Mouse (Mus musculus) ES-Bruce4 (cell line): ENCODE results near the gene Tsga10ip. TPM values are rescaled to one million over a fixed set of nuclear protein-coding genes. Genes with fewer than 3 reads are reported as not detected.
A peak's percentile ranks its signal among the peaks of the same experiment; 100 is the strongest.

ENCODE experiments used
- H3K27ac ChIP-seq: 2 replicates; pipeline ENCODE4 v1.5.1; 2012; ENCODE audit warnings: low read length, inconsistent platforms; ENCODE audit not compliant: insufficient read depth
- H3K27me3 ChIP-seq: 2 replicates; pipeline ENCODE4 v1.6.1; 2012; ENCODE audit warnings: mild to moderate bottlenecking, low read length, inconsistent platforms; ENCODE audit not compliant: control insufficient read depth, poor library complexity, insufficient read depth, severe bottlenecking
- H3K36me3 ChIP-seq: 2 replicates; pipeline ENCODE4 v1.6.1; 2012; ENCODE audit warnings: inconsistent platforms, mild to moderate bottlenecking, low read length, moderate library complexity; ENCODE audit not compliant: control insufficient read depth, poor library complexity, insufficient read depth, severe bottlenecking
- H3K4me1 ChIP-seq: one replicate; pipeline ENCODE4 v1.8.1; 2011; ENCODE audit warnings: low read length; ENCODE audit not compliant: control insufficient read depth, insufficient read depth
- H3K4me3 ChIP-seq: 2 replicates; pipeline ENCODE4 v1.5.1; 2011; ENCODE audit warnings: low read depth, mild to moderate bottlenecking, low read length
- H3K9ac ChIP-seq: 2 replicates; pipeline ENCODE4 v1.6.1; 2012; ENCODE audit warnings: low read depth, mild to moderate bottlenecking, inconsistent platforms; ENCODE audit not compliant: poor library complexity, severe bottlenecking
- H3K9me3 ChIP-seq: replicated peaks from 2 replicates; pipeline ENCODE4 v1.6.1; 2012; ENCODE audit warnings: mild to moderate bottlenecking, low read length, inconsistent platforms; ENCODE audit not compliant: control insufficient read depth, poor library complexity, insufficient read depth, severe bottlenecking
- CTCF ChIP-seq: IDR thresholded peaks from one replicate; pipeline ENCODE4 v1.8.1; 2011; ENCODE audit warnings: low read depth, low read length
- EP300 ChIP-seq: IDR thresholded peaks from 2 replicates; pipeline ENCODE4 v1.6.1; 2011; ENCODE audit warnings: low read depth, low read length; ENCODE audit not compliant: insufficient read depth
- POLR2A ChIP-seq: IDR thresholded peaks from one replicate; pipeline ENCODE4 v1.8.1; 2011; ENCODE audit warnings: low read length; ENCODE audit not compliant: insufficient read depth
- polyA plus RNA-seq: library from polyadenylated mRNA; stranded (reverse); fragments of >200 nt; gene quantifications from 2 replicates; pipeline ENCODE4 v1.2.4, GENCODE M21; 2011; ENCODE audit warnings: low read depth; ENCODE audit not compliant: missing spikeins, insufficient read depth, insufficient read length

Tsga10ip gene
- polyA plus RNA-seq, 1 experiment = not detected

- Histone ChIP-seq H3K9me3 (no peaks in the 10 kb centered on the region), H3K4me3 (peak overlapping the region; percentile 99), H3K9ac (peak overlapping the region; percentile 78), H3K36me3 (peaks cover 3% of the 10 kb centered on the region), H3K4me1 (no peaks in the 10 kb centered on the region), H3K27me3 (no peaks in the 10 kb centered on the region), H3K27ac (peak overlapping the region; percentile 54; the same call in 1 of the 2 replicates)
- TF ChIP-seq CTCF (no peak), EP300 (no peak), POLR2A (no peak)
Observed at GRCm38 (mm10) chr19:5389647-5390046, 12.7 kb downstream of the Tsga10ip start.

DNA sequence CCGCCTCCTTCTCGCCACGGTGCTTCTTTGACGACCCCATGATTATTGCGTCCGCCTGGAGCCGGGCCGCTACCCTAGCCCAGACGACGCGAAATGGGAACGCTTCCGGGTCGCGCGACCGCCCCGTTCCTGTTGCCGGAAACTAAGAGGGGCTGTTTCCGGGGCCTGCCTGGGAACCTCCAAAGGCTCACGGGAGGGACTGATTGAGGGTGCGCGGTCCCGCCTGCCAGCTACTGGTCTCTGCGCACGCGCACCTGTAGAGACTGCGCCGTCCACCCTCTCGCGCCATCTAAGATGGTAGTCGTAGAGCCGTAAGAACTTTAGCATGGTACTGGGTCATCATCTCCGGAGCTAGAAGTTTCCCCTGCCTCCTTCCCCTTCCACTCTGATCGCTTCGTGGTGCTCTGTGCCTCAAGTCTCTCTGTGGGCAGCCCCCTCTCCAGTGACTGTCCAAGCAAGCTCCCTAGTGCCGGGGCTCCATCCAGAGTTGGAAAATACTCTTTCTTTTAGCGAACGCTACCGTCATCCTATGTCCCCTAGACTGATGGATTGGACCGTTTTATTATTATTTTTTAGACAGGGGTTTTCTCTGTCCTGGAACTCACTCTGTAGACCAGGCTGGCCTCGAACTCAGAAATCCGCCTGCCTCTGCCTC is 13.6 kb downstream of the Tsga10ip start, which contains the start of gene Sart1:
Gene Sart1 (minus strand): TSS at position 116 of the 655 bp plus-strand sequence.
- Histone ChIP-seq H3K4me3 (peak within 1 kb of the TSS; percentile 99), H3K9me3 (no peaks in the 10 kb centered on the region), H3K36me3 (peaks cover 12% of the 10 kb centered on the region), H3K9ac (peak within 1 kb of the TSS; percentile 78), H3K27me3 (no peaks in the 10 kb centered on the region), H3K27ac (peak within 1 kb of the TSS; percentile 67), H3K4me1 (no peaks in the 10 kb centered on the region)
- TF ChIP-seq POLR2A (peak; percentile 87), EP300 (no peak), CTCF (no peak)

DNA sequence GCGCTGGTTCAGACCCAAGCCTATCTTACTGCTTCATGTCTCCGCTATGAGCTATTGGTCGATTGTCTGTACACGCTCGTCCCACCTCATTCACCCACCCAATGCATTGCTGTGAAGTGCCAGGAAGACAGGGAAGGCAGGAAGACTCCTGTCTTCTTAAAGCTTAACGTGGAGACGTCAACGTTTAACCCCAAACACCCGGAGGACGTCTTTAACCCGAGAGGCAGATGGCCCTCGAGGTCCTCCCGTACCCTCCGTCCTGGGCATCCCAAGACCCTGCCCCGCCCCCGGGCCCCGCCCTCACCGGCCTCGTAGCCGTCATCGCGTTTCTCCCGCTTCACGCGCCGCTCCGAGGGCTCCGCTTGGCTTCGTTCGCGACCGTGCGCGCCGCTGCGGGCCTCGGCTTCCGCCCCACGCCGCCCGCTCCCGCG is 14.3 kb downstream of the Tsga10ip start:
- peak overlapping the region; percentile 92 for H3K4me3 ChIP-seq
- no peaks in the 10 kb centered on the region for H3K4me1 ChIP-seq
- H3K9ac ChIP-seq = peak overlapping the region; percentile 78
- no peaks in the 10 kb centered on the region for H3K27me3 ChIP-seq
- TF ChIP-seq CTCF (no peak), EP300 (no peak), POLR2A (no peak)
- no peak overlapping the region for H3K27ac ChIP-seq
- no peaks in the 10 kb centered on the region for H3K9me3 ChIP-seq
- H3K36me3 ChIP-seq = peaks cover 16% of the 10 kb centered on the region

- no peak overlapping the region for H3K4me3 ChIP-seq
- no peak overlapping the region for H3K27ac ChIP-seq
- TF ChIP-seq CTCF (no peak), EP300 (no peak), POLR2A (no peak)
- H3K9ac ChIP-seq = no peak overlapping the region
- no peaks in the 10 kb centered on the region for H3K27me3 ChIP-seq
- H3K4me1 ChIP-seq = no peaks in the 10 kb centered on the region
- H3K9me3 ChIP-seq = no peaks in the 10 kb centered on the region
- H3K36me3 ChIP-seq = peaks cover 37% of the 10 kb centered on the region
Observed at GRCm38 (mm10) chr19:5384715-5385114, 17.6 kb downstream of the Tsga10ip start.

DNA sequence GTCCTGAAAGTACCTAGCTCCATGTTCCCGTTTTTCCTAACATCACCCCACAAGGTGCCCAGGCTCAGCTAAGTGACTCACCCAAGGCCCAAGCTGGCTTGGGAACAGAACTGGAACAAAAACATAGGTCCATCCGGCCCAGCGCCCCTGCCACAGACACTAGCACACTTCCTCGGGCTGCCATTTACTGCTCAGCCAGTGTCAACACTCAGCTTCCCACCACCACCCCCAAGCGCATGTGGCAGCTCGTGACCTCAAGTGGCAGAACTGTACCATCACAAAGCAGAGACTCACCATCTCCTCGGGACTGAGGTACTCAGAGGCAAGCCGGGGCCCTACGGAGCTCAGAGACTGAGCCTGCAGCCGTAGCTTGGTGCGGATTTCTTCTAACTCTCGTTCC is 19.0 kb downstream of the Tsga10ip start:
- TF ChIP-seq CTCF (no peak), POLR2A (no peak), EP300 (no peak)
- no peak overlapping the region for H3K27ac ChIP-seq
- no peaks in the 10 kb centered on the region for H3K9me3 ChIP-seq
- H3K27me3 ChIP-seq = no peaks in the 10 kb centered on the region
- no peaks in the 10 kb centered on the region for H3K4me1 ChIP-seq
- H3K9ac ChIP-seq = no peak overlapping the region
- no peak overlapping the region for H3K4me3 ChIP-seq
- peaks cover 44% of the 10 kb centered on the region for H3K36me3 ChIP-seq

DNA sequence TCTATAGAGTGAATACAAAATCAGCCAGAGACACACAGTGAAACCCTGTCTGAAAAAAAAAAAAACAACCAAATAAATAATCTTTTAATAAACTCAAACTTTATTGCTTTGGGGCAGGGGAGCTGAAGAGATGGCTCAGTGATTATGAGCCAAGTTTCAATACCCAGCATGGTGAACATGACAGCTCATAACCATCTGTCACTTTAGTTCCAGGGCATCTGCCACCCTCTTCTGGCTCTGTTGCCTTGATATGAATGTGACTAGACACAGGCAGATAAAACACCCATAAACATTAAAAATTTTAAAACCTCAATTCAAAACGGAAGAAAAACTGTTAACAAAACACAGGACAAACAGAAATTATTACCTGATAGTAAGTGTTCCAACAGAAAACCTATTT is 24.9 kb downstream of the Tsga10ip start:
- peaks cover 28% of the 10 kb centered on the region for H3K36me3 ChIP-seq
- H3K27me3 ChIP-seq = no peaks in the 10 kb centered on the region
- no peak overlapping the region for H3K27ac ChIP-seq
- TF ChIP-seq CTCF (no peak), EP300 (no peak), POLR2A (no peak)
- no peaks in the 10 kb centered on the region for H3K4me1 ChIP-seq
- no peak overlapping the region for H3K4me3 ChIP-seq
- H3K9ac ChIP-seq = no peak overlapping the region
- no peaks in the 10 kb centered on the region for H3K9me3 ChIP-seq
